ENCODE assay signal across 9 mouse cellular contexts in genomic region chr5:135907256-135907655, GRCm38 (mm10). TPM values are rescaled to one million over a fixed set of nuclear protein-coding genes. Genes with fewer than 3 reads are reported as not detected.
DNase-seq lines count a peak whose midpoint lies in the region; ATAC-seq and TF ChIP-seq lines count a peak whose summit lies in the region.
"Had no signal": no experiment of that assay in that cellular context is flagged by ENCODE, and none has a peak within 500 bp of the region (broad histone marks: within the 10 kb centered on the region; RNA-seq: fewer than 3 reads in every experiment).

No protein-coding gene starts in this region.

- DNase-seq in heart, adult 11 months: peak; percentile 99
- DNase-seq in heart, embryonic 10.5 days (ENCODE audit: low spot score): no peak
- peak; percentile 86 to 94 for DNase-seq in adrenal gland, adult (ENCODE audit: inconsistent age in 2 of 2, low spot score in 1 of 2)
- DNase-seq in gastrocnemius, postnatal 36 days: peak; percentile 75 to 76
- DNase-seq in liver, postnatal 0 days: peak; percentile 57
- DNase-seq in frontal cortex, postnatal 10 days (ENCODE audit: low spot score in 2 of 2): no peak
- DNase-seq in kidney, adult 18-20 months: no peak
- no peak for DNase-seq in B cell, adult 2 months

- H3K9me3 ChIP-seq in heart, embryonic 10.5 days: no peaks in the 10 kb centered on the region
- no peaks in the 10 kb centered on the region for H3K9me3 ChIP-seq in liver, postnatal 0 days (ENCODE audit: low read length)

- no peaks in the 10 kb centered on the region for H3K27me3 ChIP-seq in heart, embryonic 10.5 days (ENCODE audit: insufficient read depth, poor library complexity, severe bottlenecking)
- H3K27me3 ChIP-seq in liver, postnatal 0 days (ENCODE audit: insufficient read depth, low read length): no peaks in the 10 kb centered on the region; the same call in 1 of the 2 replicates

- peak; percentile 48; the same call in 1 of the 2 replicates for TF ChIP-seq EP300 in liver, postnatal 0 days (IDR thresholded peaks at IDR 0.05; ENCODE audit: low read depth)

- 83% methylated on average over 13 of the region's 13 CpGs for WGBS in heart, embryonic 10.5 days
- 55% methylated on average over 13 of the region's 13 CpGs for WGBS in liver, postnatal 0 days (ENCODE audit: insufficient replicate concordance)

- peaks cover 47% of the 10 kb centered on the region for H3K4me1 ChIP-seq in heart, embryonic 10.5 days
- H3K4me1 ChIP-seq in liver, postnatal 0 days (ENCODE audit: insufficient read depth): peaks cover 38% of the 10 kb centered on the region

- ATAC-seq in liver, postnatal 0 days: peak; percentile 63

- no peak overlapping the region for H3K27ac ChIP-seq in heart, embryonic 10.5 days
- H3K27ac ChIP-seq in liver, postnatal 0 days (ENCODE audit: low read depth): peak overlapping the region; percentile 94
- H3K27ac ChIP-seq: kidney, postnatal 0 days had no signal

- intact Hi-C loops in gastrocnemius, postnatal 36 days (cut with DNase I): no loop called here

- H3K4me2 ChIP-seq in liver, postnatal 0 days (ENCODE audit: low read depth, low read length): 0 out of 2 replicates have a peak overlapping the region, but pooled peaks have one; percentile 2

- no peak for TF ChIP-seq CTCF in liver, postnatal 0 days (IDR thresholded peaks at IDR 0.05; ENCODE audit: low read depth)

- H3K4me3 ChIP-seq in heart, embryonic 10.5 days: no peak overlapping the region
- no peak overlapping the region for H3K4me3 ChIP-seq in liver, postnatal 0 days (ENCODE audit: low read depth, low read length)

- H3K9ac ChIP-seq in liver, postnatal 0 days (replicated peaks): peak overlapping the region; percentile 46; the same call in 1 of the 2 replicates

- peaks cover 56% of the 10 kb centered on the region for H3K36me3 ChIP-seq in heart, embryonic 10.5 days
- H3K36me3 ChIP-seq in liver, postnatal 0 days (replicated peaks; ENCODE audit: insufficient read depth, low read length): peaks cover 33% of the 10 kb centered on the region

RNA-seq across cellular contexts. Expression of gene Hspb1, which starts 19.5 kb away (rescaled TPM):
- 655 and 948 TPM in 2 replicates for polyA plus RNA-seq in heart, embryonic 10.5 days (2016; fragmentation: Nextera tagmentation; extraction: Ambion mirVana)
- 100 to 1,000 TPM; 269 to 277 TPM for total RNA-seq in gastrocnemius, postnatal 36 days (2021)
- polyA plus RNA-seq in liver, postnatal 0 days (2015; fragmentation: Nextera tagmentation; extraction: Ambion mirVana): 4.5 and 9.1 TPM in 2 replicates

RNA-seq across cellular contexts. Expression of gene Ywhag, which starts 27.2 kb away (rescaled TPM):
- 202 and 227 TPM in 2 replicates for polyA plus RNA-seq in heart, embryonic 10.5 days (2016; fragmentation: Nextera tagmentation; extraction: Ambion mirVana)
- 100 to 1,000 TPM; 297 to 301 TPM for total RNA-seq in gastrocnemius, postnatal 36 days (2021)
- polyA plus RNA-seq in liver, postnatal 0 days (2015; fragmentation: Nextera tagmentation; extraction: Ambion mirVana): 56.7 and 66.8 TPM in 2 replicates

Comparison
In these comparisons a context has a peak if more than half of its experiments do, and no peak if none do; other contexts are left out.
1. DNase-seq: peak in heart, adult 11 months (single experiment), adrenal gland, adult (2 of 2), gastrocnemius, postnatal 36 days (2 of 2) and liver, postnatal 0 days (single experiment); none in heart, embryonic 10.5 days (single experiment), frontal cortex, postnatal 10 days (0 of 2), kidney, adult 18-20 months (single experiment) and B cell, adult 2 months (0 of 2).
2. RNA of gene Hspb1, which starts 19.5 kb away (polyA plus RNA-seq): 655 to 948 TPM in heart, embryonic 10.5 days; 4.5 to 9.1 TPM in liver, postnatal 0 days; every median in the first group is over 10 times any median in the second.